Mouse (Mus musculus): ENCODE results near the gene Slc45a3.

- no peak for TF ChIP-seq CTCF (IDR thresholded peaks at IDR 0.05)
- no peak for TF ChIP-seq EP300 (IDR thresholded peaks at IDR 0.05; ENCODE audit: insufficient read depth, low read depth, low read length)
Observed at GRCm38 (mm10) chr1:132019876-132020275, 57.1 kb downstream of the Slc45a3 start.
